Mouse (Mus musculus) layer of hippocampus, adult 8-10 months (tissue): ENCODE data around the gene Hyal3. TPM values are rescaled to one million over a fixed set of nuclear protein-coding genes. Genes with fewer than 3 reads are reported as not detected.

Source experiments
- DNase-seq, 2 experiments: peaks; one replicate each; pipeline ENCODE4 v3.0.0; 2022; ENCODE audit warnings: low spot score in 2 of 2
- total RNA-seq, 4 experiments: library from RNA; stranded (reverse); gene quantifications; 2 replicates each; pipeline ENCODE4 v1.2.4; 2022

Gene Hyal3
- total RNA-seq, 4 experiments from 2014 or later = 1.7 to 2.4 (median 1.9) TPM

DNA sequence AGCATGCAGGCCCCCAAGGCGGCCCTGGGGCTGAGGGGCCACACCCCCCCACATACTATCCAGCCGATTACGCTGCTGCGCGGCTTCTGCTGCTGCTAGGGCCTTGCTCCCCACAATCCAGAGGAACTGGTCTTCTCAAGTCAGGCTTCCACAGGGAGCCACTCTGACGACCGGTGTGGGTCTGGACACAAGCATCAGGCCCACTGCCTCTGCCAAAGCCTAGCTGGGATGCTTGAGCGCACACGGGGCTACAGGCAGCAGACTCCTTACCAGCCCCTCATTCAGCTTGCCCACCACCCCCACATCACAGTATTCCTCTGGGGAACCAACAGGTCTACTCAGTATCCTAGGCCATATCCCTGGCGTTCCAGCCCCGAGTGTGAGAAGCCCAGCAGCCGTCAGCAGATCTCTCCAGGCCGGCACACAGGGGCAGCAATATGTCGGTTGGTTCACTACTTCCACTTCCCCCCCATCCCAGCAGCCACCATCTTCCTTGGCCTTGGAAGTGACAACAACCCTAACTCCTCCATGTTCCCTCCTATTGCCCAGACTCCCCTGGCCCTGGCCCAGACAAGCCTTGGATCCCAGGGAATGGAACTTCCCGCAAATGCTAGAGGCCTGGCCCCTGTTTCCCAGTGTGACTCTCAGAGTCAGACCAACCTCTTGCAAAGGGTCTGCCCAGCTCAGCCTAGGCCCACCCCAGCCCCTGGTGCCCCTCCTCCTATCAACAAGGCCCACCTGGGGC, 53.2 kb downstream of the Hyal3 start:
- DNase-seq = no peak

DNA sequence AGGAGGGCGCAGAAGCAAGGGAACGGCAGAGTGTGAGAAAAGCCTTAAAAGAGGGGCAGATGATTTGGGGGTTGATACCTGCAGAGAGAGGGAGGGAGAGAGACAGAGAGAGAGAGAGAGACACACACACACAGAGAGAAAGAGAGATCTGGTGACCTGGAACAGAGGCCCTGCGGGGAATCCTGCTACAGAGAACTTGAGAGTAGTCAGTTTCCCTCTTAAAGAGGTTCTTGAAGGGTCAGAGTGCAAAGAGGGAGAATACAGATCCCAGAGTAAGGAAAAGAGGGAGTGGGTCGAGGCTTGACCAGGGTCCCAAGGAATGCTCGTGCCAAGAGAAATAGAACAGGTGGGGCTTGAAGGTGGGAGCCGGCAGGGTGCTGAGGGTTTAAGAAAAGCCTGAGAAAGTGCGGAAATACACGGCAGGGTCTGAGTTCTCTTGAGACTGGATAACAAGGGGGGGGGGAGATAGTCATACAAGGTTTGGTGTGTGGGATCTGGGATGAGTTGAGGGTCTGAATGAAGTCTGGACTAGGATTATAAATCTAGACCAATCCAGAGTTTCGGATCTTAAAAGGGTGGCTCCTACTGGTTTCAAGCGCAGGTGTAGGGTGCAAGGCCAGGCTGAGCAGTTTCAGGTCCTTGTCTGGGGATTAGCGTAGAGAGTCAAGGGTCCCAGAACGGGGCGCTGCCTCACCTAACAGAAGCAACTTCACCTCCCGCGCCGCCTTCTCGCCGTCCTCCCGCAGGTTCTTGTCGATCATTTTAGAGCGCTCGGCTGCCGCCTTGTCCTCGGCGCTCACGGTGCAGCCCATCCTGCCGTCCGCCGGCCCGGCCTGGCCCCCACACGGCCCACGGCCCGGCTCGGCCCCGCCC, 54.0 kb downstream of the Hyal3 start:
- peak in 1 of 2 experiments; percentile 43 for DNase-seq

DNA sequence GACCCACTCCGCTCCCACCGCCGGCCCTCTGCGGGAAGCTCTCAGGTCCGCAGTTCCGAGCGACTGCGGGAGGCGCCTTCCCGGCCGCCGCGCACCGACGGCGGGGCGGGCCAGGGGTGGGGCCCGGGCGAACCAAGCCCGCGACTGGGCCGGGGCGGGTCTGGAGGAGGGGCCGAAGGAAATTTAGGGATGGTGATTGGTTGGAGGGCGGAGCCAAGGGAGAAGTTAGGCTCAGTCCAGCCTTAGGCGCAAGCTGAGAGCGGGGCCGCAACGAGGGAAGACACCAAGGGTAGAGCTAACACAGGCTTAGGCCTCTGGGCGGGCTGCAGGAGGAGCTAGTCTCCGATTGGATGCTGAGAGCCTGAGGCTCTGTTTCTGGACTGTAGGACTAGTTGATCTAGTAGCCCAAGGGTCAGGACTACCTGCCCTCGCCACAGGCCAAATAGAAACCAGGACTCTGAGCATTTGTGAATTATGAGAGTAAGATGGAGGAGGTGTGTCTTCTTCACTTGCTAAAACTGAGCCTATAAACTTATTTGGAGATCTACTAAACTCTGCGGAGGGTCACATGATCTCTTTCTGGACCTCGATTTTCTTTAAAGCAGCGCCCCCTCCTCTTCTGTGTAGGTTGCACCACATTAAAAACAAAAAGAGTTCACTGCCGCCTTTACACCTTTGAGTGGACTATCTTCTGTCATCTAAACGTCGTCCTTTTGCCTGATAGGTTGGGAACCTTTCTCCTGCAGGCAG, 54.8 kb downstream of the Hyal3 start, which contains the start of gene Gnai2:
Gene Gnai2, minus strand, starts transcription at position 89 of the 750 bp plus-strand sequence.
- DNase-seq = peak; percentile 92 to 93

Other genes with a start within 250 kb of the Hyal3 start
- gene Hemk1, start 242.5 kb upstream of the Hyal3 start, total RNA-seq = 10 to 100 TPM; 15.6 to 20.6 (median 18.5) TPM
- 1 to 10 TPM; 2.4 to 4.0 (median 3.4) TPM for gene 6430571L13Rik, start 240.2 kb upstream of the Hyal3 start, total RNA-seq
- gene Cacna2d2, start 181.2 kb upstream of the Hyal3 start, total RNA-seq = 10 to 100 TPM; 14.6 to 21.0 (median 17.0) TPM
- gene Tmem115, start 46.9 kb upstream of the Hyal3 start, total RNA-seq = 10 to 100 TPM; 33.1 to 40.3 (median 36.2) TPM
- gene Cyb561d2, start 38.6 kb upstream of the Hyal3 start, total RNA-seq = 10 to 100 TPM; 14.7 to 18.5 (median 16.5) TPM
- gene Nprl2, start 38.6 kb upstream of the Hyal3 start, total RNA-seq = 10 to 100 TPM; 39.4 to 46.9 (median 44.5) TPM
- gene Zmynd10, start 33.5 kb upstream of the Hyal3 start, total RNA-seq = 1 to 10 TPM; 4.5 to 7.8 (median 6.3) TPM
- gene Rassf1, start 29.3 kb upstream of the Hyal3 start, total RNA-seq = 10 to 100 TPM; 17.3 to 22.5 (median 19.0) TPM
- 10 to 100 TPM; 73.2 to 83.4 (median 76.0) TPM for gene Tusc2, start 17.6 kb upstream of the Hyal3 start, total RNA-seq
- 10 to 100 TPM; 12.9 to 16.6 (median 16.4) TPM for gene Hyal2, start 12.9 kb upstream of the Hyal3 start, total RNA-seq
- gene Hyal1, start 3.9 kb upstream of the Hyal3 start, total RNA-seq = 1 to 10 TPM; 7.6 to 9.7 (median 8.4) TPM
- 10 to 100 TPM; 11.8 to 18.4 (median 15.4) TPM for gene Naa80, start 1.9 kb upstream of the Hyal3 start, total RNA-seq
- gene Ifrd2, start 6.8 kb downstream of the Hyal3 start, total RNA-seq = 10 to 100 TPM; 12.4 to 15.4 (median 14.0) TPM
- gene Sema3b, start 28.4 kb downstream of the Hyal3 start, total RNA-seq = 1 to 10 TPM; 2.9 to 5.0 (median 4.4) TPM
- 100 to 1,000 TPM; 218 to 272 (median 249) TPM for gene Gnai2, start 54.5 kb downstream of the Hyal3 start, total RNA-seq
- gene Slc38a3, start 88.7 kb downstream of the Hyal3 start, total RNA-seq = 10 to 100 TPM; 61.3 to 74.3 (median 69.2) TPM
- under 1 TPM; 0.14 to 0.43 (median 0.27) TPM for gene Gnat1, start 98.9 kb downstream of the Hyal3 start, total RNA-seq
- 1 to 10 TPM; 5.4 to 9.3 (median 6.5) TPM for gene Sema3f, start 129.7 kb downstream of the Hyal3 start, total RNA-seq
- 100 to 1,000 TPM; 136 to 170 (median 155) TPM for gene Rbm5, start 190.2 kb downstream of the Hyal3 start, total RNA-seq